Mouse (Mus musculus) hindbrain, postnatal 0 days (tissue): Measurements from ENCODE around the gene Ndufa8. TPM values are rescaled to one million over a fixed set of nuclear protein-coding genes. Genes with fewer than 3 reads are reported as not detected.

Experiments used
- ATAC-seq: fragments of 200-750 bp; cut with Nextera tagmentation; 2 replicates; pipeline ENCODE4 v1.8.0; 2017; ENCODE audit warnings: mild to moderate bottlenecking, moderate TSS enrichment, moderate library complexity
- DNase-seq: peaks from one replicate; pipeline ENCODE4 v3.0.0-alpha.2; 2015; ENCODE audit warnings: low spot score
- H3K27ac ChIP-seq: fragments of 300-500 bp; sonication (generic); 2 replicates; pipeline ENCODE4 v1.5.1; 2014; ENCODE audit warnings: mild to moderate bottlenecking
- H3K27me3 ChIP-seq: fragments of 300-500 bp; sonication (generic); 2 replicates; pipeline ENCODE4 v1.6.1; 2014; ENCODE audit warnings: low read length, mixed read lengths; ENCODE audit not compliant: insufficient read depth
- H3K36me3 ChIP-seq: fragments of 300-500 bp; sonication (generic); 2 replicates; pipeline ENCODE4 v1.6.1; 2014; ENCODE audit warnings: low read length, mixed read lengths; ENCODE audit not compliant: insufficient read depth
- H3K4me1 ChIP-seq: fragments of 300-500 bp; sonication (generic); 2 replicates; pipeline ENCODE4 v1.6.1; 2014; ENCODE audit warnings: antibody characterized with exemption, low read length, mixed read lengths; ENCODE audit not compliant: insufficient read depth
- H3K4me2 ChIP-seq: fragments of 300-500 bp; sonication (generic); 2 replicates; pipeline ENCODE4 v1.6.1; 2014; ENCODE audit warnings: low read depth, mild to moderate bottlenecking, low read length, moderate library complexity, mixed read lengths
- H3K4me3 ChIP-seq: fragments of 300-500 bp; sonication (generic); 2 replicates; pipeline ENCODE4 v1.5.1; 2014; ENCODE audit warnings: low read length
- H3K9ac ChIP-seq: fragments of 300-500 bp; sonication (generic); replicated peaks from 2 replicates; pipeline ENCODE4 v1.6.1; 2014; ENCODE audit warnings: mild to moderate bottlenecking, low read length, moderate library complexity, mixed read lengths
- H3K9me3 ChIP-seq: fragments of 300-500 bp; sonication (generic); 2 replicates; pipeline ENCODE4 v1.6.1; 2016; ENCODE audit warnings: low read length, mixed read lengths
- CTCF ChIP-seq: IDR thresholded peaks from 2 replicates; pipeline ENCODE4 v1.5.1; 2016; ENCODE audit warnings: antibody characterized with exemption, control low read depth, low read depth
- WGBS: fragments of 180-500 bp; shearing (Covaris S2); extraction: QIAGEN DNeasy Blood & Tissue Kit; methylation state at CpG from one replicate; pipeline ENCODE4 v1.1.7; 2014; 5-methylcytosine and 5-hydroxymethylcytosine counted together
- polyA plus RNA-seq: library from polyadenylated mRNA; unstranded; fragments of >200 nt; fragmentation: Nextera tagmentation; extraction: Ambion mirVana; gene quantifications from 2 replicates; pipeline ENCODE4 v1.2.1, GENCODE M21; 2015
- total RNA-seq: library from RNA; depleted of rRNA; stranded (reverse); fragments of >200 nt; gene quantifications from 2 replicates; pipeline ENCODE4 v1.2.3, GENCODE M21; 2014

Gene Ndufa8
- total and polyA plus RNA-seq, 2 experiments from 2014 or later = 85.4 to 376 TPM

DNA sequence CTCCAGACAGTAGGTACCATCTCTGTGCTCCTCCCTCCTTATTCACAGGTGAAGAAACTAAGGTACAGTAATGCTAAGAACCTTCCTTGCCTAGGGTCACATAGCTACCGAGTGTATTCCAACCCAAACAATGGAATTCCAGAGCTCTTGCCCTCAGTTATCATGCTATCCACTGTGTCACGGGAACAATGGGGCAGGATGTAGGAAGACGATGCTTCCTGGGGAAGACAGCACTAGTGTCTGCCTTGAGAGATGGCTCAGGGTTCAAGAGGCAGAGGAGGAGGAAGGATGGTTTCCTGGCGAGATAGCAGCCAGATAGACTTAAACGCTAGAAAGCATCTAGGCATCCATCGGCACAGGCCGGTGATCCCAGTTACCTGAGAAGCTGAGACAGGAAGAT lies 16.3 kb downstream of the Ndufa8 start:
- Histone ChIP-seq H3K27me3 (no peaks in the 10 kb centered on the region), H3K36me3 (peaks cover 17% of the 10 kb centered on the region), H3K4me1 (no peaks in the 10 kb centered on the region), H3K9ac (no peak overlapping the region), H3K9me3 (peaks cover 5% of the 10 kb centered on the region; the same call in 1 of the 2 replicates), H3K4me2 (no peak overlapping the region), H3K27ac (no peak overlapping the region), H3K4me3 (no peak overlapping the region)
- DNase-seq (no peak), ATAC-seq (no peak)
- TF ChIP-seq CTCF = no peak
- 81% methylated on average over 7 of the region's 7 CpGs for WGBS

DNA sequence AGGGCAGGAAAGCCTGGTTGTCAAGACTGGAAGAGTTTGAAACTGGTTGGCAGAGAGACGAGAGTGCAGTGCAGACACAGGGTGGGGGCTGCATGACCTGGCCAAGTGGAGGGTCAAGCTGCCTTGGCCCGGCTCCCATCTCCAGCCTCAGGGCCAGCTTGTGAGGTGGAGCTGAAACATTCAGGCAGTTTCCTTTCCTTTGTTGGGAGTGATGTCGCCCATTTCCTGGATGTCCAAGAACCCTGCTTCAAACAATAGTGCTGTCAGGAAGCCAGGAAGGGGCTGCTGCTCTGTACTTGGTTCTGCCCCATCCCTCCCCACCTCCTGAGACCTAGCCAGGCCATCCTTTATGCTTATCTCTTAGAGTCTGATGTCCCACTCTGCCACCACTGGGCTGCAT lies 25.9 kb downstream of the Ndufa8 start:
- Histone ChIP-seq H3K4me2 (no peak overlapping the region), H3K4me3 (no peak overlapping the region), H3K27me3 (no peaks in the 10 kb centered on the region), H3K4me1 (no peaks in the 10 kb centered on the region), H3K9ac (no peak overlapping the region), H3K36me3 (no peaks in the 10 kb centered on the region), H3K9me3 (no peaks in the 10 kb centered on the region), H3K27ac (no peak overlapping the region)
- 61% methylated on average over 3 of the region's 3 CpGs for WGBS
- no peak for DNase-seq
- ATAC-seq = no peak
- no peak for TF ChIP-seq CTCF

DNA sequence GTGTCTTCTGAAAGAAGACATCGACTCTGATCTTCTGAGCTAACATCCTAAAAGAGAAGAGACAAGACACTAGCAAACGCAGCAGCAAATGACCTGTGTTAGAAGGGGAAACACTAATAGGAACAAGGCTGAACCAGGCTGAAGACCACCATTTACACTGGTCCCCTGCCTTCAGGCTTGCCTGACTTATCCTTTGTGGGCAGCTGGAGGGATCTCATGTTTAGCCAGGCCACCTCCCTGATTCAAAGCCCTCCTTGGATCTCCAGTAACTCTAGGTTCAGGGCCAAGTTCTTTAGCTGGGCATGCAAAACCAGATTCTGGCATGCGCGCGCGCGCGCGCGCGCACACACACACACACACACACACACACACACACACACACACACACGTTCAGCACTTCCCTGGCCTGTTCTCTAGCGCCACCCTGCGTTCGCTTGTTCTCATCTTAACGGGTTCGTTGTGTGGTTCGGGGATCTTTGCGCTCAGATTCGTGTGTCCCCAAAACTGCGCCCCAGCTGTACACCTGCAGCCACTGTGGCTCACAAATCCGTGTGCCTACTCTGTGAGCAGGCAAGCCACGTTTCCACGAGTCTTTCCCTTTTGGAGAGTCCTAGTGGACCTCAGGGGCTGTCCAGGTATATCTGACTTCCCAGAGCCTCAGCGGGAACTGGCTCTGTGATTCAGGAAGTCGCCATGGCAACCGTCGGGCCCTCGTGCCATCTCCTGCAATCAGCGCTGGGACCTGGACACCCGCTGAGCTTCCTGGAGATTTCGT lies 27.6 kb downstream of the Ndufa8 start:
- WGBS = 5% methylated on average over 32 of the region's 32 CpGs
- H3K27me3 ChIP-seq = no peaks in the 10 kb centered on the region
- H3K9ac ChIP-seq = no peak overlapping the region
- no peaks in the 10 kb centered on the region for H3K9me3 ChIP-seq
- peak; percentile 88 for ATAC-seq
- H3K4me2 ChIP-seq = peak overlapping the region; percentile 55
- no peaks in the 10 kb centered on the region for H3K36me3 ChIP-seq
- peak; percentile 93 for DNase-seq
- H3K4me3 ChIP-seq = peak overlapping the region; percentile 20
- no peak overlapping the region for H3K27ac ChIP-seq
- TF ChIP-seq CTCF = peak; percentile 92
- H3K4me1 ChIP-seq = no peaks in the 10 kb centered on the region

DNA sequence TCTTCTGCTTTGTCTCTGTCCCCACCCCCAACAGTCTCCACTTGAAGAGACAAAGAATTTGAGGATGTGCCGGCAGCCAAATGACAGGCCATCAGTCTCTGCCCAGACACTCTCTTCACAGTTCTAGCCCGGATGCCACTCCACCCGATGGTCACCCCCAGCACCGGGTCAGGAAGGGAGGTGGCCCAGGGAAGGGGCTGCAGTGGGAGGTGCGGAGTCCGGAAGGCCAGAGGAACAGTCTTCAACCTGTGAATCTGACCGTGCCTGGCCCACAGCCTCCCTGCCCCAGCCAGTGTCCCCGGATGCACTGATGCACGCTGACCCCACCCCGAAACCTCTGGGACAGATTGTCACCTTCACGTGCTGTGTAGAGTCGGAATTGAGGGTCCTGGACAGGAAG lies 36.2 kb downstream of the Ndufa8 start:
- 53% methylated on average over 12 of the region's 12 CpGs for WGBS
- Histone ChIP-seq H3K9ac (no peak overlapping the region), H3K27me3 (no peaks in the 10 kb centered on the region), H3K27ac (no peak overlapping the region), H3K4me3 (no peak overlapping the region), H3K9me3 (no peaks in the 10 kb centered on the region), H3K4me2 (no peak overlapping the region), H3K36me3 (no peaks in the 10 kb centered on the region), H3K4me1 (peaks cover 6% of the 10 kb centered on the region; the same call in 1 of the 2 replicates)
- ATAC-seq = 0 out of 2 replicates have a peak, but pooled peaks have one; percentile 14
- DNase-seq = no peak
- TF ChIP-seq CTCF = no peak

DNA sequence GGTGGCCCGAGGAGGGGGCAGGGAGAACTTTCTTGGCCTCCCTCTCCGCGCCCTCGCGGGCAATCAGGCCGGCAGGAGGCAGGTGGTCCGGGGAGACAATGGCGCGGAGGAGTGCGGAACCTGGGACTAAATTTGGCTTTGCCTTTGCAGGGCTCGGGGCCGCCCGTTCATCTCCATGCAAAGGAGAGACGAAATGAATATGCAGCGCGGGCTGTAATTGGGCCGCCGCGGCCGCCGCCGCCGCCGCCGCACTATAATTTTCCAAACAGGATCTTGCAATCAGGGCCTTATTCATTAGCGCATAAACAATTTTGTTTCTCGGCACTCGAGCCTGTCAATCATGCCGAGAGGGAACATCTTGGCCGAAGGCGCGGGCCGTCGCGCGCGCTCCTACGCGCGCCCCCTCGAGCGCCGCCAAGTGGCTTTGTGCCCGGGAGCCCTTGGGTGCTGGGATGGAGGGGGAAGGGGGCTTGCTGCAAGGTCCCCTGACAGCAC lies 37.8 kb downstream of the Ndufa8 start:
- peaks cover 6% of the 10 kb centered on the region; the same call in 1 of the 2 replicates for H3K4me1 ChIP-seq
- H3K27me3 ChIP-seq = no peaks in the 10 kb centered on the region
- peak overlapping the region; percentile 45 for H3K4me3 ChIP-seq
- WGBS = under 1% methylated on average over 39 of the region's 44 CpGs
- DNase-seq (peak; percentile 55), ATAC-seq (peak; percentile 33; the same call in 1 of the 2 replicates)
- TF ChIP-seq CTCF = no peak
- peak overlapping the region; percentile 52 for H3K9ac ChIP-seq
- H3K36me3 ChIP-seq = no peaks in the 10 kb centered on the region
- H3K9me3 ChIP-seq = no peaks in the 10 kb centered on the region
- no peak overlapping the region for H3K27ac ChIP-seq
- H3K4me2 ChIP-seq = peak overlapping the region; percentile 87

DNA sequence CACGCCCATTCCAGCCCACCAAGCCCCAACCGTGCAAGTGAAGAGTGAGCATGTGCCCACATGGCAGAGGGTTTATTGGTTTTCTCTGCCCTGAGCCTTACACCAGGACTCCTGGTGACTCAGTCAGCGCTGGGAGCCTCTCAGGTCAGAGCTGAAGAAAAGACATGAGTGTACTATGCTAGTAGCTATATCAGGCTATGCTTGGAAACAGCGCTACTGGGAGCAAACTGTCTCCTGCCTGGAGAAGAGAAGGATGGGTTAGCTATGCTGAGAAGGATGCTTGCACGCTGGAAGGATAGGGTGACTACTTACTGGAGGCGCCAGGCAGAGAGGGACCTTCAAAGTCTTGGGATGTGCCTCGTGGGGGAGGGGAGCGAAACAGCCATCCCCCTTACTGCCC lies 38.6 kb downstream of the Ndufa8 start:
- H3K27me3 ChIP-seq = no peaks in the 10 kb centered on the region
- DNase-seq (no peak), ATAC-seq (no peak)
- no peak overlapping the region for H3K9ac ChIP-seq
- no peaks in the 10 kb centered on the region for H3K36me3 ChIP-seq
- peaks cover 6% of the 10 kb centered on the region; the same call in 1 of the 2 replicates for H3K4me1 ChIP-seq
- H3K4me2 ChIP-seq = peak overlapping the region; percentile 87; the same call in 1 of the 2 replicates
- no peak overlapping the region for H3K27ac ChIP-seq
- no peak overlapping the region for H3K4me3 ChIP-seq
- H3K9me3 ChIP-seq = no peaks in the 10 kb centered on the region
- 50% methylated on average over 8 of the region's 8 CpGs for WGBS
- no peak for TF ChIP-seq CTCF

DNA sequence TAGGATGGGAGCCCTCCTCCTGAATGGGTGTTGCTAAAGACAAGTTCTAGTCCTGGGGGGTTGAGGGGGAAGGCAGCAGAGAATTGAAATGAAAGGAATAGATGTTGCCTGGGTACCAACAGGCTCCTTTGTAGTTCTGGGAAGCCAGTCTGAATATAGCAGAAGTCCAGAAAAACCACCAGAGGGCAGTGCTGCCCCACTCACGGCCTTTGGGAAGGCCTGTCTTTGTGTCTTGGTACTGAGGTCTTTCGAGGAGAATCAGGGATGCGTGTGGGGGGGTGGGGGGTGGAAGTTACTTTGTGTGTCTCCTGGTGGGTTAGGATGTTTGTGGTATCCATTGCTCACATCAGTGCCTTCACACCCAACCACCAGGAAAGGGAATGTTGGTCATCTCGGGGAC lies 39.8 kb downstream of the Ndufa8 start:
- Histone ChIP-seq H3K36me3 (no peaks in the 10 kb centered on the region), H3K4me1 (peaks cover 6% of the 10 kb centered on the region; the same call in 1 of the 2 replicates), H3K9me3 (no peaks in the 10 kb centered on the region), H3K4me3 (no peak overlapping the region), H3K9ac (no peak overlapping the region), H3K27ac (no peak overlapping the region), H3K27me3 (no peaks in the 10 kb centered on the region), H3K4me2 (no peak overlapping the region)
- DNase-seq (peak; percentile 91), ATAC-seq (peak; percentile 46; the same call in 1 of the 2 replicates)
- TF ChIP-seq CTCF = peak; percentile 90
- 22% methylated on average over 4 of the region's 4 CpGs for WGBS
